Mouse (Mus musculus) neural tube, embryonic 11.5 days (tissue): ENCODE results near the gene Gm9913. TPM values are rescaled to one million over a fixed set of nuclear protein-coding genes. Genes with fewer than 3 reads are reported as not detected.

Experiments used
- polyA plus RNA-seq: library from polyadenylated mRNA; unstranded; fragments of >200 nt; fragmentation: Nextera tagmentation; extraction: Ambion mirVana; gene quantifications from 2 replicates; pipeline ENCODE4 v1.2.1, GENCODE M21; 2014

The Gm9913 gene
- polyA plus RNA-seq, 1 experiment from 2014 or later: 0.16 TPM

Other genes with a start within 250 kb of the Gm9913 start
- 8.2 and 9.8 TPM in 2 replicates for gene Fbn1, start 2.9 kb downstream of the Gm9913 start, polyA plus RNA-seq
- gene Cep152, start 120.0 kb downstream of the Gm9913 start, polyA plus RNA-seq: 7.3 and 8.1 TPM in 2 replicates
- gene Eid1, start 168.0 kb downstream of the Gm9913 start, polyA plus RNA-seq: 271 and 289 TPM in 2 replicates
- 1.7 and 2.1 TPM in 2 replicates for gene Shc4, start 219.1 kb downstream of the Gm9913 start, polyA plus RNA-seq